Mouse (Mus musculus) lung, embryonic 14.5 days (tissue): Measurements from ENCODE around the gene AC131692.1. TPM values are rescaled to one million over a fixed set of nuclear protein-coding genes. Genes with fewer than 3 reads are reported as not detected.
A peak's percentile ranks its signal among the peaks of the same experiment; 100 is the strongest.

Source experiments
- ATAC-seq: fragments of 200-750 bp; cut with Nextera tagmentation; 2 replicates; pipeline ENCODE4 v1.8.0; 2017; ENCODE audit warnings: mild to moderate bottlenecking, moderate TSS enrichment, moderate library complexity; ENCODE audit not compliant: insufficient read depth
- DNase-seq: peaks from one replicate; pipeline ENCODE4 v3.0.0-alpha.2; 2015
- H3K27ac ChIP-seq: fragments of 300-500 bp; sonication (generic); 2 replicates; pipeline ENCODE4 v1.5.1; 2014; ENCODE audit warnings: low read depth, mild to moderate bottlenecking, moderate library complexity
- H3K27me3 ChIP-seq: fragments of 300-500 bp; sonication (generic); 2 replicates; pipeline ENCODE4 v1.6.1; 2014; ENCODE audit warnings: low read length, control low read depth; ENCODE audit not compliant: insufficient read depth
- H3K36me3 ChIP-seq: fragments of 300-500 bp; sonication (generic); 2 replicates; pipeline ENCODE4 v1.6.1; 2014; ENCODE audit warnings: control low read depth; ENCODE audit not compliant: insufficient read depth
- H3K4me1 ChIP-seq: fragments of 300-500 bp; sonication (generic); 2 replicates; pipeline ENCODE4 v1.6.1; 2014; ENCODE audit warnings: antibody characterized with exemption, control low read depth; ENCODE audit not compliant: insufficient read depth
- H3K4me2 ChIP-seq: fragments of 300-500 bp; sonication (generic); 2 replicates; pipeline ENCODE4 v1.6.1; 2014; ENCODE audit warnings: mild to moderate bottlenecking
- H3K4me3 ChIP-seq: fragments of 300-500 bp; sonication (generic); 2 replicates; pipeline ENCODE4 v1.5.1; 2014; ENCODE audit warnings: low read depth, low read length
- H3K9ac ChIP-seq: fragments of 300-500 bp; sonication (generic); 2 replicates; pipeline ENCODE4 v1.6.1; 2014
- H3K9me3 ChIP-seq: fragments of 300-500 bp; sonication (generic); 2 replicates; pipeline ENCODE4 v1.6.1; 2016; ENCODE audit warnings: low read depth, low read length, control low read depth
- CTCF ChIP-seq: IDR thresholded peaks from 2 replicates; pipeline ENCODE4 v1.5.1; 2016; ENCODE audit warnings: antibody characterized with exemption, low read depth
- WGBS: fragments of 180-500 bp; shearing (Covaris S2); extraction: QIAGEN DNeasy Blood & Tissue Kit; methylation state at CpG from one replicate; pipeline ENCODE4 v1.1.7; 2014; 5-methylcytosine and 5-hydroxymethylcytosine counted together
- polyA plus RNA-seq: library from polyadenylated mRNA; unstranded; fragments of >200 nt; fragmentation: Nextera tagmentation; extraction: Ambion mirVana; gene quantifications from 2 replicates; pipeline ENCODE4 v1.2.1, GENCODE M21; 2014

Gene AC131692.1
- polyA plus RNA-seq, 1 experiment from 2014 or later, result not detected

DNA sequence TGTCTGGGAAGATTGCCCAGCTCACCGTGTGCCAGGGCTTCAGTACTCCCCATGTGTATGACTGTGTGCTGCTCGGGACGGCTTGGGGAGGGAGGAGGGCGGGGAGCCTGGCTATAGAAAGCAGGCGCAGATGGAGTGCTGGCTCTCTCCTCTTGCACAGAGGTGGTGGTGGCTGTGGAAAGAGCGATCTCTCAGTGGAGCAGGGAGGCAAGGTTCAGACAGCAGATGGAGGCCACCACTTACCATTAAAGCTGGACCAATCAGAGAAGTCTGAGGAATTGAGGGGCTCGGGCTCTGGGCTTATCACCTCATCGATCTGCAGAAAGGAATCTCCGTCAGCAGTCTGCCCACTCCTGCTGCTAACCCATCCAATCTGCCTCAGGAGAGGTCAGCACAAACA lies 12.1 kb upstream of the AC131692.1 start, which contains the start of gene Gm28374:
TSS of gene Gm28374 (minus strand) at position 101 of the 400 bp plus-strand sequence.
- WGBS, result 86% methylated on average over 9 of the region's 9 CpGs
- peaks cover 40% of the 10 kb centered on the region for H3K36me3 ChIP-seq

DNA sequence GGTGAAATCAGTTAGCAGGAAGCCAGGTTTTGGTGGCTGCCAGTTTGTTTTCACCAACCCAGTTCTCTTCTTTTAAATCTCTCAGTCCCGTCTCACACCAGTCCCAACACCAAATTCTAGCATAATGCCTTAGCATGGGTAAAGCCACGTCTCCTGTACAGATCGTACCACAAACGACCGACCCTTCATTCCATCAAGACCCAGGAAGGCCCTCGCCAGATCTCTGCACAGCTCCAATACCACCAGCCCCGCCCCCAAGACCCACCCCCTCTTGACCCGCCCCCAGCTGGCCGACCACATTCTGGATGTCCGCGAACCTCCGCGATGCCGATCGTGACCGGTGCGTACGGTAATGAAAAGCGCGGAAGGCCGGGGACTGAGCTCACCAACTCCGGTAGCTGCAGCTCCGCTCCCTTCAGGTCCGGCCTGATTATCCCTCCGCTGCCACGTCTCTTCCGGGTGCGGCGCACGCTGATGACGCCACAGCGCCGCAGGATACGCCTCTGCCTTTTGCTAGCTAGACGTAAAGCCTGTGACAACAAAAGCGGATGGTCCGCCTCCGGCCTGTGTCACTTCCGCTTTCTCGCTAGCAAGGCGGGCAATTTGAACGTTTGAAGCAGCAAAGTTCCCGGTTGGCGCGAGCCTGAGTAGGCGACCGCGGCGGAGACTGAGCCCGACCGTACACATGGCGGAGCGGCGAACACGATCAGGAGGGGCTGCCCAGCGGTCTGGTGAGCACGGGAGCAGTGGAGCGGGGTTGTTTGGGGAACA lies 9.6 kb upstream of the AC131692.1 start, which contains the start of the genes Zfpl1 and Cdca5:
TSS of gene Zfpl1 (minus strand) at position 479 of the 771 bp plus-strand sequence.
TSS of gene Cdca5 (plus strand) at position 506 of the 771 bp plus-strand sequence.
- H3K4me3 ChIP-seq, result peak within 1 kb of the TSS; percentile 84
- H3K9me3 ChIP-seq, result no peaks in the 10 kb centered on the region
- ATAC-seq (peak; percentile 91), DNase-seq (peak; percentile 99)
- WGBS, result under 1% methylated on average over 58 of the region's 58 CpGs
- peaks cover 65% of the 10 kb centered on the region for H3K36me3 ChIP-seq
- H3K27ac ChIP-seq, result peak within 1 kb of the TSS; percentile 84
- H3K9ac ChIP-seq, result peak within 1 kb of the TSS; percentile 70
- no peak for TF ChIP-seq CTCF
- peak within 1 kb of the TSS; percentile 91 for H3K4me2 ChIP-seq
- peaks cover 3% of the 10 kb centered on the region for H3K4me1 ChIP-seq
- H3K27me3 ChIP-seq, result no peaks in the 10 kb centered on the region

More for the DNA sequence above, 12.1 kb upstream of the AC131692.1 start, which contains the start of gene Gm28374:
- Histone ChIP-seq H3K4me2 (no peak within 1 kb of the TSS), H3K9ac (no peak within 1 kb of the TSS), H3K4me1 (peaks cover 3% of the 10 kb centered on the region), H3K27ac (no peak within 1 kb of the TSS), H3K4me3 (no peak within 1 kb of the TSS), H3K27me3 (no peaks in the 10 kb centered on the region), H3K9me3 (no peaks in the 10 kb centered on the region)
- DNase-seq (no peak), ATAC-seq (no peak)
- no peak for TF ChIP-seq CTCF

DNA sequence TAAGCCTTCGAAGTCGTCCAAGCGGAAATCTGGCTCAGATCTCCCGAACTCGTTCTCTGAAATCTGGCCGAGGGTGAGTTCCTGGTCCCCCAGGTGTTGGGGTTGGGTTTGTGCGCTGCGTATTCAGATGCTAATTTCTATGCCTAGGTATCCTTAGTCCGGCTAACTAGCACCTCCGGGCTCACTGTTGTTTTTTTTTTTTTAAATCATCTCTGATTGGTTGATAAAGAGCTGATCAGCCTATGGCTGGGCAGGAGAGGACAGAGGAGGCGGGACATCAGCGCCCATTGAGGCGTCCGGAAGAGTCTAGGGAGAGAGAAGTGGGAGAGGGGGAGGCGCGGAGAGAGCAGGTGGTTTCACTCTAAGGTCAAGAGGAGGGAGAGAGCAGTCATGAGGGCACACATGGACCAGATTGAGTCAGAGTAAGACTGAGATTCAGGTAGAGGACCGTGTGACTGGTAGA lies 8.8 kb upstream of the AC131692.1 start:
- Histone ChIP-seq H3K27me3 (no peaks in the 10 kb centered on the region), H3K9me3 (no peaks in the 10 kb centered on the region), H3K36me3 (peaks cover 66% of the 10 kb centered on the region), H3K4me1 (peaks cover 3% of the 10 kb centered on the region), H3K27ac (peak overlapping the region; percentile 84), H3K4me2 (peak overlapping the region; percentile 91), H3K9ac (peak overlapping the region; percentile 70), H3K4me3 (peak overlapping the region; percentile 84)
- ATAC-seq, result peak; percentile 76
- WGBS, result under 1% methylated on average over 17 of the region's 17 CpGs
- DNase-seq, result peak; percentile 88
- no peak for TF ChIP-seq CTCF

DNA sequence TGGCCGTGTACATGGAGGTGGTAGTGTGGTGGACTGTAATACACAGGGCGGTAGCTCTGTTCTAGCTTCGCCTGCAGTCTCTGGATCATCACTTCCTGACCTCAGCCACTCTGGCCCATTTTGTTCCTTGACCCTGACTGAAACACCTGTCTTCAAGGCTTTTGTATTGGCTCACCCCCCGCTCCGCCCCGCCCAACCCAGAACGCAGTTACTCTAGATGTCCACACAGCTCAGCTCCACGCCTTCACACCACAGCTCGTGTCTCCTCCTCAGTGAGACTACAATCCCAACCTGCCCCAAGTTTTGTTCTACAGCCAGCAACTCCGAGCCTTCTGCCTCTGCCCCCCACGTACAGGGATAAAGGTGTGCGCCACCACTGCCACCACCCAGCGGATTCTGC lies 5.4 kb upstream of the AC131692.1 start:
- no peak overlapping the region for H3K27ac ChIP-seq
- TF ChIP-seq CTCF, result no peak
- DNase-seq (no peak), ATAC-seq (no peak)
- 94% methylated on average over 13 of the region's 13 CpGs for WGBS
- no peaks in the 10 kb centered on the region for H3K27me3 ChIP-seq
- peaks cover 3% of the 10 kb centered on the region for H3K4me1 ChIP-seq
- H3K9ac ChIP-seq, result no peak overlapping the region
- H3K4me2 ChIP-seq, result no peak overlapping the region
- H3K36me3 ChIP-seq, result peaks cover 73% of the 10 kb centered on the region
- no peak overlapping the region for H3K4me3 ChIP-seq
- H3K9me3 ChIP-seq, result no peaks in the 10 kb centered on the region

DNA sequence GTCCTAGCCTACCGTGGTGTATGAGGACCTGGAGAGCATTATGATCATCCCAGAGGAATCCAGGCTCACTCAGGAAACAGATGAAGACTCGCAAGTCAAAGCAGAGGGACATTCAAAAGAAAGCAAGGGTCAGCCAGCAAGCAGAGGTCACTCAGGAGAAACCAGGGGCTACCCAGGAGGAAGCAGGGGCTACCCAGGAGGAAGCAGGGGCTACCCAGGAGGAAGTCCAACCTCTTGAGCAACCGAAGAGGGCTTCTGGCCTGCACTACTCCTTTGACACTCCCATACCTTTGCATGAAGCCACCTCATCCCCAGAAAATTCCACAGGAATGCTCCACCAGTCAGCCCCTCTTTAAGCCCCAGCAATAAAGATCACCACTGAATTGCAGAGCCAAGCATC lies 3.6 kb downstream of the AC131692.1 start:
- no peak for ATAC-seq
- 69% methylated on average over 3 of the region's 3 CpGs for WGBS

DNA sequence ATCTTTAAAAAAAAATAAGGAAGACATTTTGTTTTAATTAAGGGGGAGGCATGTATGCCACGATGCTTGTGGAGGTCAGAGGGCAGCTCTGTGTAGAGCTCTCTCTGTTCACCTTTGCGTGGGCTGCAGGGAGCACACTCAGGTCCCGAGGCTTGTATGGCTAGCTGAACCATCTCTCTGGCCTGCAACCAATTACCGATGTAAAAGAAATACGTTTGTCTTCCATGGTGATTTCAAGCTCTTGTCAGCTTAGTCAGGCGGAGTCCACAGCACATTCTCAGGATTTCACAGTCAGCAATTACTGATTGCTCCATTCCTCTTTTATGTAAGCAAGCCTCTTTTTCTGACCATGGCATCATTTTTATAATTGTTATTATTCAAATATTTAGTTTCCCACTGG lies 7.0 kb downstream of the AC131692.1 start:
- ATAC-seq, result no peak
- DNase-seq, result no peak
- Histone ChIP-seq H3K4me3 (no peak overlapping the region), H3K36me3 (0 out of 2 replicates have a peak, but pooled peaks cover 10% of the 10 kb centered on the region), H3K9ac (no peak overlapping the region), H3K4me1 (no peaks in the 10 kb centered on the region), H3K9me3 (no peaks in the 10 kb centered on the region), H3K27me3 (no peaks in the 10 kb centered on the region), H3K4me2 (no peak overlapping the region), H3K27ac (no peak overlapping the region)
- 51% methylated on average over 6 of the region's 6 CpGs for WGBS
- TF ChIP-seq CTCF, result no peak

More for the DNA sequence above, 3.6 kb downstream of the AC131692.1 start:
- H3K36me3 ChIP-seq, result peaks cover 34% of the 10 kb centered on the region
- no peak overlapping the region for H3K9ac ChIP-seq
- H3K9me3 ChIP-seq, result no peaks in the 10 kb centered on the region
- H3K4me2 ChIP-seq, result no peak overlapping the region
- H3K27me3 ChIP-seq, result no peaks in the 10 kb centered on the region
- no peak overlapping the region for H3K4me3 ChIP-seq
- no peak for TF ChIP-seq CTCF
- no peak for DNase-seq
- H3K27ac ChIP-seq, result no peak overlapping the region
- no peaks in the 10 kb centered on the region for H3K4me1 ChIP-seq

DNA sequence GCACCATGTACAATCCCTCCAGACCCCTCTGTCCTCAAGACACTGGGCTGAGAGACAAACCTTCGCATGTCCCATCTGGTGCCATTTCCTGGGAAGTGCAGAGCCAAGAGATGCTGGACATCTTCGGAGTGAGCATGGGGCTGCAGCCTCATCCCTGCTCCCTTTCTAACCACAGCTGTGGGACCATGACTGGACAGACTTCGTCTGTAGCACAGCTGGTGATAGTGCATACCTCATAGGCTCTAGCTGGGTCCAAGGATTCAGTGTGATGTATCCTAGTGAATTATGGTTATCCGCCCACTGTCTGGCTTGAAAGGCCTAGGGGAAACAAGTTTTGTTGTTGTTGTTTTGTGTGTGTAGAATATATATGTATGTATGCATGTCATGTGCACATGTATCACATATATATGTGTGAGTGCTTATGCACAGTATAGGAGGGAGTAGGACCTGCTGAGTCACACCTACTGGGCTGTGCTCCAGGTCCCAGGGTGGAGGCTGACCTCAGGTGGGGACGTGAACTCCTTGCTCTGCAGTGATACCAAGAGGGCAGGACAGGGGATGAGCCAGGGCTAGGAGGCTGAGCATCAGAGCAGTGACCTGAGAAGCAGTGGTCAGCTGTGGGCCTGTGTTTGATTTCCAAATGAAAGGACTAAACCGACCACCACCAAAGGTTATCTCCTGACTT lies 8.1 kb downstream of the AC131692.1 start:
- Histone ChIP-seq H3K9me3 (no peaks in the 10 kb centered on the region), H3K36me3 (0 out of 2 replicates have a peak, but pooled peaks cover 10% of the 10 kb centered on the region), H3K4me1 (no peaks in the 10 kb centered on the region), H3K4me3 (no peak overlapping the region), H3K9ac (no peak overlapping the region), H3K27me3 (no peaks in the 10 kb centered on the region), H3K4me2 (no peak overlapping the region), H3K27ac (no peak overlapping the region)
- no peak for ATAC-seq
- WGBS, result 74% methylated on average over 6 of the region's 6 CpGs
- no peak for TF ChIP-seq CTCF
- DNase-seq, result no peak
